In genomic region chr13:38612608-38613007, GRCm38 (mm10) we compare ENCODE assay signal across 21 mouse cellular contexts.
"Had no signal": no experiment of that assay in that cellular context is flagged by ENCODE, and none has a peak within 500 bp of the region (broad histone marks: within the 10 kb centered on the region; RNA-seq: fewer than 3 reads in every experiment).

No protein-coding gene starts in this region.

- H3K9ac ChIP-seq: liver, embryonic 15.5 days; liver, postnatal 0 days; neural tube, embryonic 13.5 days; neural tube, embryonic 15.5 days had no signal

- H3K27me3 ChIP-seq: liver, embryonic 13.5 days; liver, embryonic 15.5 days; megakaryocyte, embryonic 14.5 days; neural tube, embryonic 13.5 days; neural tube, embryonic 15.5 days had no signal

- ATAC-seq: liver, postnatal 0 days; midbrain, embryonic 16.5 days had no signal

- DNase-seq: liver, embryonic 13.5 days; liver, postnatal 0 days; lung, postnatal 36 days; midbrain, embryonic 14.5 days; retina, postnatal 1 day; right cerebral cortex, adult 18-20 months; right cerebral cortex, postnatal 25 days; right cerebral cortex, postnatal 4 days; spleen, adult 18-20 months; thymus, adult 18-20 months; thymus, postnatal 14 days; thymus, postnatal 36 days had no signal

- H3K4me3 ChIP-seq: liver, embryonic 13.5 days; liver, embryonic 15.5 days; myocyte; neural tube, embryonic 13.5 days; neural tube, embryonic 15.5 days had no signal

- H3K4me2 ChIP-seq: liver, embryonic 11.5 days; midbrain, embryonic 11.5 days; neural tube, embryonic 13.5 days; neural tube, embryonic 15.5 days had no signal

- H3K27ac ChIP-seq: macrophage; neural tube, embryonic 13.5 days; neural tube, embryonic 15.5 days had no signal

- H3K9me3 ChIP-seq: liver, embryonic 15.5 days; neural tube, embryonic 13.5 days; neural tube, embryonic 15.5 days had no signal

- H3K4me1 ChIP-seq: neural tube, embryonic 13.5 days; neural tube, embryonic 15.5 days had no signal
